ENCODE assay signal across 8 mouse cellular contexts in genomic region chr14:60784427-60785315, GRCm38 (mm10). TPM values are rescaled to one million over a fixed set of nuclear protein-coding genes. Genes with fewer than 3 reads are reported as not detected.
DNase-seq lines count a peak whose midpoint lies in the region; ATAC-seq and TF ChIP-seq lines count a peak whose summit lies in the region.

Mipep (plus strand) TSS chr14:60784573.

- under 1% methylated on average over 61 of the region's 61 CpGs for WGBS in forebrain, embryonic 10.5 days
- WGBS in heart, embryonic 15.5 days, result under 1% methylated on average over 61 of the region's 61 CpGs
- under 1% methylated on average over 61 of the region's 61 CpGs for WGBS in liver, embryonic 14.5 days (ENCODE audit: insufficient replicate concordance)
- under 1% methylated on average over 61 of the region's 61 CpGs for WGBS in neural tube, embryonic 11.5 days
- WGBS in stomach, postnatal 0 days, result under 1% methylated on average over 60 of the region's 61 CpGs

- H3K36me3 ChIP-seq in forebrain, embryonic 10.5 days (replicated peaks), result peaks cover 21% of the 10 kb centered on the region
- 0 out of 2 replicates have a peak, but pooled peaks cover 9% of the 10 kb centered on the region for H3K36me3 ChIP-seq in heart, embryonic 15.5 days
- H3K36me3 ChIP-seq in liver, embryonic 14.5 days (replicated peaks; ENCODE audit: control insufficient read depth, insufficient read depth, low read depth), result no peaks in the 10 kb centered on the region
- H3K36me3 ChIP-seq in neural tube, embryonic 11.5 days (ENCODE audit: control insufficient read depth, insufficient read depth, low read length), result no peaks in the 10 kb centered on the region
- H3K36me3 ChIP-seq in stomach, postnatal 0 days (ENCODE audit: control insufficient read depth, insufficient read depth, low read length), result no peaks in the 10 kb centered on the region

- H3K9ac ChIP-seq in heart, embryonic 15.5 days, result peak within 1 kb of the TSS; percentile 77
- H3K9ac ChIP-seq in liver, embryonic 14.5 days (replicated peaks), result peak within 1 kb of the TSS; percentile 60
- H3K9ac ChIP-seq in neural tube, embryonic 11.5 days (ENCODE audit: low read length), result peak within 1 kb of the TSS; percentile 40
- peak within 1 kb of the TSS; percentile 79 for H3K9ac ChIP-seq in stomach, postnatal 0 days (ENCODE audit: low read length)

- peak within 1 kb of the TSS; percentile 72 for H3K4me3 ChIP-seq in forebrain, embryonic 10.5 days
- H3K4me3 ChIP-seq in heart, embryonic 15.5 days, result peak within 1 kb of the TSS; percentile 69
- peak within 1 kb of the TSS; percentile 64 to 70 for H3K4me3 ChIP-seq in liver, embryonic 14.5 days (ENCODE audit: insufficient read depth in 1 of 2, low read depth in 2 of 2, low read length in 2 of 2)
- H3K4me3 ChIP-seq in neural tube, embryonic 11.5 days (ENCODE audit: low read depth, low read length), result peak within 1 kb of the TSS; percentile 87
- peak within 1 kb of the TSS; percentile 77 for H3K4me3 ChIP-seq in stomach, postnatal 0 days (ENCODE audit: low read depth, low read length)

- peak within 1 kb of the TSS; percentile 90 for H3K27ac ChIP-seq in forebrain, embryonic 10.5 days
- peak within 1 kb of the TSS; percentile 64 for H3K27ac ChIP-seq in heart, embryonic 15.5 days
- no peak within 1 kb of the TSS for H3K27ac ChIP-seq in liver, embryonic 14.5 days
- 0 out of 2 replicates have a peak within 1 kb of the TSS, but pooled peaks have one; percentile 6 for H3K27ac ChIP-seq in neural tube, embryonic 11.5 days (ENCODE audit: low read depth, low read length)
- H3K27ac ChIP-seq in stomach, postnatal 0 days (replicated peaks), result peak within 1 kb of the TSS; percentile 75

- peak; percentile 77 for ATAC-seq in heart, embryonic 15.5 days (replicated peaks; ENCODE audit: insufficient number of reproducible peaks, insufficient read depth, low FRiP score, low read depth)
- peak; percentile 83 for ATAC-seq in liver, embryonic 14.5 days (ENCODE audit: insufficient read depth)
- ATAC-seq in neural tube, embryonic 11.5 days (ENCODE audit: insufficient read depth, low FRiP score, low TSS enrichment), result peak; percentile 79
- ATAC-seq in stomach, postnatal 0 days (ENCODE audit: low FRiP score, low TSS enrichment), result peak; percentile 87

- H3K4me2 ChIP-seq in heart, embryonic 15.5 days, result peak within 1 kb of the TSS; percentile 77
- peak within 1 kb of the TSS; percentile 87 for H3K4me2 ChIP-seq in liver, embryonic 14.5 days (ENCODE audit: low read depth)
- peak within 1 kb of the TSS; percentile 51 for H3K4me2 ChIP-seq in neural tube, embryonic 11.5 days (ENCODE audit: low read depth)
- peak within 1 kb of the TSS; percentile 77 for H3K4me2 ChIP-seq in stomach, postnatal 0 days (replicated peaks; ENCODE audit: low read depth)

- peak; percentile 96 for TF ChIP-seq CTCF in liver, embryonic 14.5 days (IDR thresholded peaks at IDR 0.05; ENCODE audit: low read depth)
- TF ChIP-seq CTCF in stomach, postnatal 0 days (IDR thresholded peaks at IDR 0.05; ENCODE audit: low read depth), result peak; percentile 95

- peaks cover 15% of the 10 kb centered on the region for H3K4me1 ChIP-seq in forebrain, embryonic 10.5 days
- peaks cover 11% of the 10 kb centered on the region for H3K4me1 ChIP-seq in heart, embryonic 15.5 days (replicated peaks)
- peaks cover 0 to 3% of the 10 kb centered on the region in 2 experiments; a peak in 1 of 4 replicates for H3K4me1 ChIP-seq in liver, embryonic 14.5 days (replicated peaks; ENCODE audit: control insufficient read depth in 2 of 2, insufficient read depth in 2 of 2, low read length in 1 of 2)
- peaks cover 2% of the 10 kb centered on the region; the same call in 1 of the 2 replicates for H3K4me1 ChIP-seq in neural tube, embryonic 11.5 days (ENCODE audit: control insufficient read depth, insufficient read depth, low read length)
- no peaks in the 10 kb centered on the region for H3K4me1 ChIP-seq in stomach, postnatal 0 days (replicated peaks; ENCODE audit: control insufficient read depth, insufficient read depth)

- H3K27me3 ChIP-seq in forebrain, embryonic 10.5 days (ENCODE audit: poor library complexity, severe bottlenecking), result peaks cover 9% of the 10 kb centered on the region
- no peaks in the 10 kb centered on the region for H3K27me3 ChIP-seq in heart, embryonic 15.5 days
- no peaks in the 10 kb centered on the region for H3K27me3 ChIP-seq in liver, embryonic 14.5 days (ENCODE audit: control insufficient read depth, insufficient read depth, low read length)
- H3K27me3 ChIP-seq in neural tube, embryonic 11.5 days (ENCODE audit: control insufficient read depth, insufficient read depth, low read length), result no peaks in the 10 kb centered on the region
- H3K27me3 ChIP-seq in stomach, postnatal 0 days (ENCODE audit: control insufficient read depth, insufficient read depth, low read length), result no peaks in the 10 kb centered on the region

- TF ChIP-seq EP300 in liver, embryonic 14.5 days (IDR thresholded peaks at IDR 0.05; ENCODE audit: low read depth), result no peak
- no peak for TF ChIP-seq EP300 in stomach, postnatal 0 days (optimal IDR thresholded peaks at IDR 0.05)

- H3K9me3 ChIP-seq in forebrain, embryonic 10.5 days, result no peaks in the 10 kb centered on the region
- no peaks in the 10 kb centered on the region for H3K9me3 ChIP-seq in heart, embryonic 15.5 days (replicated peaks)
- H3K9me3 ChIP-seq in liver, embryonic 14.5 days (ENCODE audit: control insufficient read depth, low read length), result no peaks in the 10 kb centered on the region
- H3K9me3 ChIP-seq in neural tube, embryonic 11.5 days (ENCODE audit: control insufficient read depth, low read length), result no peaks in the 10 kb centered on the region
- H3K9me3 ChIP-seq in stomach, postnatal 0 days (ENCODE audit: control insufficient read depth, low read length), result no peaks in the 10 kb centered on the region

- peak; percentile 76 to 81 for DNase-seq in CD8-positive naive resting alpha-beta T cell, adult 2 months (ENCODE audit: low read depth in 2 of 2, low spot score in 2 of 2)
- DNase-seq in c-Kit-positive CD71-negative TER-119-negative erythroid progenitor cells, embryonic 14.5 days (ENCODE audit: low read depth), result peak; percentile 91
- peak; percentile 88 for DNase-seq in forebrain, embryonic 10.5 days (ENCODE audit: extremely low spot score, low spot score)
- peak; percentile 88 to 91 for DNase-seq in kidney, postnatal 25 days
- peak; percentile 75 to 81 (median 78) for DNase-seq in liver, embryonic 14.5 days (ENCODE audit: low read depth in 3 of 3, low spot score in 3 of 3)
- peak; percentile 93 for DNase-seq in neural tube, embryonic 11.5 days (ENCODE audit: low spot score)
- peak; percentile 90 for DNase-seq in stomach, postnatal 0 days (ENCODE audit: low spot score)

RNA-seq across cellular contexts. Expression of gene Mipep, which starts in this region (rescaled TPM):
- 24.7 and 25.8 TPM in 2 replicates for polyA plus RNA-seq in forebrain, embryonic 10.5 days (2016; fragmentation: Nextera tagmentation; extraction: Ambion mirVana)
- polyA plus RNA-seq in heart, embryonic 15.5 days (2015; fragmentation: Nextera tagmentation; extraction: Ambion mirVana), result 29.2 TPM in 2 replicates
- polyA plus RNA-seq in liver, embryonic 14.5 days (2012; rRNA removed), result 6.3 and 7.5 TPM in 2 replicates
- 12.6 and 14.2 TPM in 2 replicates for polyA plus RNA-seq in liver, embryonic 14.5 days (2014; fragmentation: Nextera tagmentation; extraction: Ambion mirVana)
- 22.0 and 25.9 TPM in 2 replicates for polyA plus RNA-seq in neural tube, embryonic 11.5 days (2014; fragmentation: Nextera tagmentation; extraction: Ambion mirVana)
- 9.8 and 9.9 TPM in 2 replicates for polyA plus RNA-seq in stomach, postnatal 0 days (2015; fragmentation: Nextera tagmentation; extraction: Ambion mirVana)
